21 mouse cellular contexts compared by ENCODE assay signal in genomic region chr6:84751409-84751808, GRCm38 (mm10).
DNase-seq lines count a peak whose midpoint lies in the region; ATAC-seq and TF ChIP-seq lines count a peak whose summit lies in the region.
"Had no signal": no experiment of that assay in that cellular context is flagged by ENCODE, and none has a peak within 500 bp of the region (broad histone marks: within the 10 kb centered on the region; RNA-seq: fewer than 3 reads in every experiment).

No protein-coding gene starts in this region.

- H3K4me1 ChIP-seq in heart, embryonic 12.5 days (replicated peaks), result peaks cover 6% of the 10 kb centered on the region
- no peaks in the 10 kb centered on the region; the same call in 1 of the 2 replicates for H3K4me1 ChIP-seq in liver, postnatal 0 days (ENCODE audit: insufficient read depth)
- no peaks in the 10 kb centered on the region for H3K4me1 ChIP-seq in liver, embryonic 12.5 days
- 0 out of 2 replicates have a peak, but pooled peaks cover 3% of the 10 kb centered on the region for H3K4me1 ChIP-seq in hindbrain, embryonic 11.5 days (replicated peaks; ENCODE audit: control insufficient read depth, insufficient read depth, low read length)
- H3K4me1 ChIP-seq: embryonic facial prominence, embryonic 12.5 days; embryonic facial prominence, embryonic 15.5 days; intestine, embryonic 15.5 days had no signal

- no peaks in the 10 kb centered on the region for H3K27me3 ChIP-seq in heart, embryonic 12.5 days (replicated peaks)
- no peaks in the 10 kb centered on the region for H3K27me3 ChIP-seq in liver, postnatal 0 days (ENCODE audit: insufficient read depth, low read length)
- no peaks in the 10 kb centered on the region for H3K27me3 ChIP-seq in liver, embryonic 12.5 days (replicated peaks)
- H3K27me3 ChIP-seq in hindbrain, embryonic 11.5 days (ENCODE audit: control insufficient read depth, insufficient read depth, low read length), result no peaks in the 10 kb centered on the region
- H3K27me3 ChIP-seq: embryonic facial prominence, embryonic 12.5 days; embryonic facial prominence, embryonic 15.5 days; forebrain, embryonic 15.5 days; hindbrain, embryonic 13.5 days; intestine, embryonic 15.5 days had no signal

- no peak overlapping the region for H3K4me3 ChIP-seq in heart, embryonic 12.5 days
- H3K4me3 ChIP-seq in liver, postnatal 0 days (ENCODE audit: low read depth, low read length), result no peak overlapping the region
- no peak overlapping the region for H3K4me3 ChIP-seq in liver, embryonic 12.5 days
- no peak overlapping the region for H3K4me3 ChIP-seq in hindbrain, embryonic 11.5 days (ENCODE audit: low read depth, low read length)
- H3K4me3 ChIP-seq: embryonic facial prominence, embryonic 12.5 days; embryonic facial prominence, embryonic 15.5 days; forebrain, embryonic 15.5 days; hindbrain, embryonic 13.5 days; intestine, embryonic 15.5 days had no signal

- H3K4me2 ChIP-seq in heart, embryonic 12.5 days, result no peak overlapping the region
- no peak overlapping the region for H3K4me2 ChIP-seq in liver, postnatal 0 days (ENCODE audit: low read depth, low read length)
- no peak overlapping the region for H3K4me2 ChIP-seq in liver, embryonic 12.5 days
- no peak overlapping the region for H3K4me2 ChIP-seq in hindbrain, embryonic 11.5 days (replicated peaks; ENCODE audit: low read depth, low read length)
- H3K4me2 ChIP-seq: embryonic facial prominence, embryonic 12.5 days; embryonic facial prominence, embryonic 15.5 days; forebrain, embryonic 15.5 days; hindbrain, embryonic 13.5 days; intestine, embryonic 15.5 days had no signal

- no peaks in the 10 kb centered on the region for H3K9me3 ChIP-seq in heart, embryonic 12.5 days (replicated peaks)
- no peaks in the 10 kb centered on the region for H3K9me3 ChIP-seq in liver, postnatal 0 days (ENCODE audit: low read length)
- H3K9me3 ChIP-seq in liver, embryonic 12.5 days (replicated peaks), result no peaks in the 10 kb centered on the region
- H3K9me3 ChIP-seq in hindbrain, embryonic 11.5 days (ENCODE audit: control insufficient read depth, low read length), result no peaks in the 10 kb centered on the region
- H3K9me3 ChIP-seq: embryonic facial prominence, embryonic 12.5 days; embryonic facial prominence, embryonic 15.5 days; forebrain, embryonic 15.5 days; hindbrain, embryonic 13.5 days; intestine, embryonic 15.5 days had no signal

- peak; percentile 91 for DNase-seq in heart, adult 11 months
- DNase-seq in liver, postnatal 0 days, result no peak
- no peak for DNase-seq in hindbrain, embryonic 11.5 days (ENCODE audit: low spot score)
- no peak for DNase-seq in kidney, adult 9 months
- DNase-seq: adrenal gland, adult 2 months; adrenal gland, postnatal 14 days; cerebellum, adult 11-12 months; cerebellum, adult 8-10 months; cerebellum, postnatal 10 days; cerebellum, postnatal 36 days; gastrocnemius, postnatal 25 days had no signal

- H3K36me3 ChIP-seq in heart, embryonic 12.5 days, result no peaks in the 10 kb centered on the region
- H3K36me3 ChIP-seq in liver, postnatal 0 days (replicated peaks; ENCODE audit: insufficient read depth, low read length), result no peaks in the 10 kb centered on the region
- H3K36me3 ChIP-seq in liver, embryonic 12.5 days, result no peaks in the 10 kb centered on the region
- no peaks in the 10 kb centered on the region for H3K36me3 ChIP-seq in hindbrain, embryonic 11.5 days (ENCODE audit: control insufficient read depth, insufficient read depth, low read length)
- H3K36me3 ChIP-seq: embryonic facial prominence, embryonic 12.5 days; embryonic facial prominence, embryonic 15.5 days; forebrain, embryonic 15.5 days; hindbrain, embryonic 13.5 days; intestine, embryonic 15.5 days had no signal

- H3K27ac ChIP-seq in heart, embryonic 12.5 days (ENCODE audit: poor library complexity, severe bottlenecking), result no peak overlapping the region
- 0 out of 2 replicates have a peak overlapping the region, but pooled peaks have one; percentile 22 for H3K27ac ChIP-seq in liver, postnatal 0 days (ENCODE audit: low read depth)
- H3K27ac ChIP-seq in liver, embryonic 12.5 days, result no peak overlapping the region
- H3K27ac ChIP-seq in hindbrain, embryonic 11.5 days (ENCODE audit: low read depth, low read length), result no peak overlapping the region
- H3K27ac ChIP-seq: embryonic facial prominence, embryonic 12.5 days; embryonic facial prominence, embryonic 15.5 days; forebrain, embryonic 15.5 days; hindbrain, embryonic 13.5 days; intestine, embryonic 15.5 days had no signal

- 81% methylated on average over 2 of the region's 2 CpGs for WGBS in heart, embryonic 12.5 days
- 34% methylated on average over 2 of the region's 2 CpGs for WGBS in liver, postnatal 0 days (ENCODE audit: insufficient replicate concordance)
- 29% methylated on average over 2 of the region's 2 CpGs for WGBS in liver, embryonic 12.5 days (ENCODE audit: insufficient replicate concordance)
- 87% methylated on average over 2 of the region's 2 CpGs for WGBS in hindbrain, embryonic 11.5 days

- TF ChIP-seq CTCF in liver, postnatal 0 days (IDR thresholded peaks at IDR 0.05; ENCODE audit: low read depth), result no peak

- ATAC-seq in heart, embryonic 12.5 days (ENCODE audit: insufficient number of reproducible peaks, low FRiP score), result no peak
- no peak for ATAC-seq in liver, postnatal 0 days
- no peak for ATAC-seq in liver, embryonic 12.5 days
- ATAC-seq in granulocyte monocyte progenitor cell, adult 5-6 weeks (replicated peaks; ENCODE audit: poor library complexity, severe bottlenecking), result peak; percentile 69
- ATAC-seq in megakaryocyte progenitor cell, adult 5-6 weeks (replicated peaks; ENCODE audit: poor library complexity), result peak; percentile 44; the same call in 1 of the 2 replicates
- ATAC-seq in hindbrain, embryonic 11.5 days (ENCODE audit: low FRiP score), result no peak
- ATAC-seq: forebrain, embryonic 15.5 days; hindbrain, embryonic 16.5 days; intestine, embryonic 15.5 days had no signal

- H3K9ac ChIP-seq in heart, embryonic 12.5 days, result no peak overlapping the region
- H3K9ac ChIP-seq in liver, postnatal 0 days (replicated peaks), result no peak overlapping the region
- no peak overlapping the region for H3K9ac ChIP-seq in liver, embryonic 12.5 days
- H3K9ac ChIP-seq in hindbrain, embryonic 11.5 days (ENCODE audit: low read depth, low read length), result no peak overlapping the region
- H3K9ac ChIP-seq: embryonic facial prominence, embryonic 12.5 days; embryonic facial prominence, embryonic 15.5 days; forebrain, embryonic 15.5 days; hindbrain, embryonic 13.5 days; intestine, embryonic 15.5 days had no signal

- no peak for TF ChIP-seq EP300 in liver, postnatal 0 days (IDR thresholded peaks at IDR 0.05; ENCODE audit: low read depth)

Comparison
In these comparisons a context has a peak if more than half of its experiments do, and no peak if none do; other contexts are left out.
1. ATAC-seq: peak in granulocyte monocyte progenitor cell, adult 5-6 weeks (single experiment) and megakaryocyte progenitor cell, adult 5-6 weeks (single experiment); none in heart, embryonic 12.5 days (single experiment), liver, postnatal 0 days (single experiment), liver, embryonic 12.5 days (single experiment) and hindbrain, embryonic 11.5 days (single experiment).